Mouse (Mus musculus): Measurements from ENCODE around the gene Gpr22.

Gpr22 gene

DNA sequence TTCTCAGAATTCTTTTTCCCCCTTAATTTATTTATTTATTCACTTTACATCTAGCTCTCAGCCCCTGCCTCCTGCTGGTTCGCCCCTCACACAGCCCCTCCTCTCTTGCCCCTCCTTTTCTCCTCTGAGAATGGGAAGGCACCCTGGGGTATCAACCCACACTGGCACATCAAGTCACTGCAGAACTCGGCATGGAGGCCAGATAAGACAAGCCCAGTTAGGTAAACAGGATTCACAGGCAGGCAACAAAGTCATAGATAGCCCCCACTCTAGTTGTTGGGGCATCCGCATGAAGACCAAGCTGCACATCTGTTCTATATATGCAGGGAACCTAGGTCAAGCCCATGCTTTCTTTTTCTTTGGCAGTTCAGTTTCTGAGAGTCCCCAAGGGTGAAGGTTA lies 46.6 kb downstream of the Gpr22 start:
- no peak for DNase-seq (ENCODE audit: low read depth, low spot score)

DNA sequence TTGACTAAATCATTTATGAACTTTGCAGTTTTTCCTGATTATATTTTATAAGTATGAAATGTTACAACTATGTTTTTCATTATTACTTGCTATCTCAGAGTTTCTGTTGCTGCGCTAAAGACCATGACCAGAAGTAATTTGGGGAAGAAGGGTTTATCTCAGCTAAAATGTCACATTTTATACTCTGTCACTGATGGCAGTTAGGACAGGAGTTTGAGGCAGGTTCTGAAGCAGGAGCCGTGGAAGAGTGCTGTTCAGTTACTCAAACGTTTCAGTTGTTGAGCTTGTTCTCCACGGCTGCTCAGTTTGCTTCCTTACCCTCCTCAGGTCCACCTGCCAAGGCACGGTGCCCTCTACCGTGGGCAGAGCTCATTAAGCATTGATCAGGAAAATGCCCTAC lies 47.7 kb downstream of the Gpr22 start:
- no peak for DNase-seq (ENCODE audit: low read depth, low spot score)

Data from retina, postnatal 7 days (tissue).